Mouse (Mus musculus) lung, postnatal 0 days (tissue): Measurements from ENCODE around the gene Lpin3.

Experiments used
- CTCF ChIP-seq: IDR thresholded peaks from 2 replicates; pipeline ENCODE4 v1.5.1; 2016; ENCODE audit warnings: antibody characterized with exemption, mild to moderate bottlenecking
- EP300 ChIP-seq: IDR thresholded peaks from 2 replicates; pipeline ENCODE4 v1.6.1; 2016; ENCODE audit warnings: antibody characterized with exemption, mild to moderate bottlenecking, control low read depth

- TF ChIP-seq CTCF, result no peak
- TF ChIP-seq EP300, result no peak
Observed at GRCm38 (mm10) chr2:160911558-160912201, 31.2 kb downstream of the Lpin3 start.
